Mouse (Mus musculus) CH12.LX (cell line): ENCODE data around the gene Yaf2.
A peak's percentile ranks its signal among the peaks of the same experiment; 100 is the strongest.

Experiments
- BHLHE40 ChIP-seq: IDR thresholded peaks from 2 replicates; pipeline ENCODE4 v1.6.1; 2011; ENCODE audit warnings: mild to moderate bottlenecking, low read depth, low read length, improper control_type of control experiment
- CTCF ChIP-seq, 2 experiments: IDR thresholded peaks in 1 of 2; conservative IDR thresholded peaks in 1 of 2; 2 replicates each; pipeline ENCODE4 v1.5.1; 2011 to 2012; ENCODE audit warnings: low read depth in 2 of 2, low read length in 2 of 2, improper control_type of control experiment in 1 of 2, inconsistent platforms in 1 of 2, mild to moderate bottlenecking in 1 of 2, moderate library complexity in 1 of 2
- NRF1 ChIP-seq: IDR thresholded peaks from 2 replicates; pipeline ENCODE4 v1.6.1; 2014; ENCODE audit warnings: low read depth, mild to moderate bottlenecking, inconsistent platforms, low read length, improper control_type of control experiment, moderate library complexity
- POLR2A ChIP-seq: IDR thresholded peaks from 2 replicates; pipeline ENCODE4 v1.6.1; 2011; ENCODE audit warnings: low read depth, mild to moderate bottlenecking, improper control_type of control experiment, low read length
- POLR2AphosphoS2 ChIP-seq: IDR thresholded peaks from 2 replicates; pipeline ENCODE4 v1.6.1; 2011; ENCODE audit warnings: low read depth, low read length, improper control_type of control experiment
- SMC3 ChIP-seq: IDR thresholded peaks from 2 replicates; pipeline ENCODE4 v1.6.1; 2011; ENCODE audit warnings: low read depth, low read length, improper control_type of control experiment

GRCm38 (mm10) chr15:93274679-93275583, 61.8 kb downstream of the Yaf2 start, which contains the start of gene Gxylt1:
- TF ChIP-seq POLR2A (peak; percentile 98), CTCF (conservative IDR thresholded peaks at IDR 0.05 in 1 of 2, IDR thresholded peaks at IDR 0.05 in 1 of 2; ENCODE audit: low read depth in 2 of 2, low read length in 2 of 2) (no peak), BHLHE40 (0 out of 2 replicates have a peak, but pooled peaks have one; percentile 10), SMC3 (no peak), POLR2AphosphoS2 (peak; percentile 84), NRF1 (peak; percentile 86)
